Mouse (Mus musculus) stomach, embryonic 16.5 days (tissue): ENCODE data around the gene Vav1. TPM values are rescaled to one million over a fixed set of nuclear protein-coding genes. Genes with fewer than 3 reads are reported as not detected.

ENCODE experiments used
- ATAC-seq: fragments of 200-750 bp; cut with Nextera tagmentation; 2 replicates; pipeline ENCODE4 v1.8.0; 2017; ENCODE audit warnings: moderate number of reproducible peaks, moderate TSS enrichment; ENCODE audit not compliant: insufficient read depth, low FRiP score
- H3K27ac ChIP-seq: fragments of 300-500 bp; sonication (generic); 2 replicates; pipeline ENCODE4 v1.5.1; 2014; ENCODE audit warnings: low read length
- H3K27me3 ChIP-seq: fragments of 300-500 bp; sonication (generic); 2 replicates; pipeline ENCODE4 v1.6.1; 2014; ENCODE audit warnings: low read length, control low read depth, mixed read lengths; ENCODE audit not compliant: control insufficient read depth, insufficient read depth
- H3K36me3 ChIP-seq: fragments of 300-500 bp; sonication (generic); 2 replicates; pipeline ENCODE4 v1.6.1; 2014; ENCODE audit warnings: low read length; ENCODE audit not compliant: control insufficient read depth, insufficient read depth
- H3K4me1 ChIP-seq: fragments of 300-500 bp; sonication (generic); 2 replicates; pipeline ENCODE4 v1.6.1; 2014; ENCODE audit warnings: low read length, control low read depth, mixed read lengths; ENCODE audit not compliant: control insufficient read depth, insufficient read depth
- H3K4me2 ChIP-seq: fragments of 300-500 bp; sonication (generic); 2 replicates; pipeline ENCODE4 v1.6.1; 2014; ENCODE audit warnings: low read depth, low read length, mixed read lengths
- H3K4me3 ChIP-seq: fragments of 300-500 bp; sonication (generic); replicated peaks from 2 replicates; pipeline ENCODE4 v1.5.1; 2014; ENCODE audit warnings: mild to moderate bottlenecking, low read length
- H3K9ac ChIP-seq: fragments of 300-500 bp; sonication (generic); 2 replicates; pipeline ENCODE4 v1.6.1; 2014; ENCODE audit warnings: low read length
- H3K9me3 ChIP-seq: fragments of 300-500 bp; sonication (generic); replicated peaks from 2 replicates; pipeline ENCODE4 v1.6.1; 2016; ENCODE audit warnings: low read length, control low read depth; ENCODE audit not compliant: control insufficient read depth
- WGBS: fragments of 180-500 bp; shearing (Covaris S2); extraction: QIAGEN DNeasy Blood & Tissue Kit; methylation state at CpG from one replicate; pipeline ENCODE4 v1.1.7; 2014; 5-methylcytosine and 5-hydroxymethylcytosine counted together
- polyA plus RNA-seq: library from polyadenylated mRNA; unstranded; fragments of >200 nt; fragmentation: Nextera tagmentation; extraction: Ambion mirVana; gene quantifications from 2 replicates; pipeline ENCODE4 v1.2.1, GENCODE M21; 2015

Gene Vav1
- polyA plus RNA-seq, 1 experiment from 2014 or later, result 5.8 TPM

- 68% methylated on average over 4 of the region's 4 CpGs for WGBS
- H3K9me3 ChIP-seq, result no peaks in the 10 kb centered on the region
- no peak for ATAC-seq
- no peak overlapping the region for H3K4me3 ChIP-seq
- H3K4me2 ChIP-seq, result no peak overlapping the region
- H3K36me3 ChIP-seq, result no peaks in the 10 kb centered on the region
- H3K4me1 ChIP-seq, result no peaks in the 10 kb centered on the region
- H3K27me3 ChIP-seq, result no peaks in the 10 kb centered on the region
- no peak overlapping the region for H3K9ac ChIP-seq
- no peak overlapping the region for H3K27ac ChIP-seq
Observed at GRCm38 (mm10) chr17:57305593-57305992, 26.7 kb downstream of the Vav1 start.

GRCm38 (mm10) chr17:57307074-57307473 is 28.2 kb downstream of the Vav1 start:
- 69% methylated on average over 6 of the region's 6 CpGs for WGBS
- H3K27ac ChIP-seq, result no peak overlapping the region
- no peaks in the 10 kb centered on the region for H3K36me3 ChIP-seq
- H3K4me3 ChIP-seq, result no peak overlapping the region
- H3K27me3 ChIP-seq, result no peaks in the 10 kb centered on the region
- no peak for ATAC-seq
- H3K9me3 ChIP-seq, result no peaks in the 10 kb centered on the region
- H3K4me1 ChIP-seq, result no peaks in the 10 kb centered on the region
- H3K9ac ChIP-seq, result no peak overlapping the region
- H3K4me2 ChIP-seq, result no peak overlapping the region

GRCm38 (mm10) chr17:57311801-57312200 is 32.9 kb downstream of the Vav1 start:
- no peak overlapping the region for H3K27ac ChIP-seq

GRCm38 (mm10) chr17:57327615-57328014 is 48.7 kb downstream of the Vav1 start:
- WGBS, result 43% methylated on average over 8 of the region's 8 CpGs
- Histone ChIP-seq H3K9me3 (no peaks in the 10 kb centered on the region), H3K36me3 (no peaks in the 10 kb centered on the region), H3K4me3 (no peak overlapping the region), H3K4me2 (no peak overlapping the region), H3K27ac (no peak overlapping the region), H3K4me1 (no peaks in the 10 kb centered on the region), H3K27me3 (no peaks in the 10 kb centered on the region), H3K9ac (no peak overlapping the region)
- ATAC-seq, result no peak

More at GRCm38 (mm10) chr17:57311801-57312200, 32.9 kb downstream of the Vav1 start:
- H3K27me3 ChIP-seq, result no peaks in the 10 kb centered on the region
- H3K4me1 ChIP-seq, result no peaks in the 10 kb centered on the region
- no peaks in the 10 kb centered on the region for H3K9me3 ChIP-seq
- ATAC-seq, result peak; percentile 37; the same call in 1 of the 2 replicates
- no peak overlapping the region for H3K4me3 ChIP-seq
- 0 out of 2 replicates have a peak overlapping the region, but pooled peaks have one; percentile 13 for H3K4me2 ChIP-seq
- 37% methylated on average over 13 of the region's 13 CpGs for WGBS
- no peaks in the 10 kb centered on the region for H3K36me3 ChIP-seq
- H3K9ac ChIP-seq, result no peak overlapping the region

- no peak for ATAC-seq
- no peak overlapping the region for H3K9ac ChIP-seq
- H3K9me3 ChIP-seq, result no peaks in the 10 kb centered on the region
- H3K27me3 ChIP-seq, result no peaks in the 10 kb centered on the region
- no peaks in the 10 kb centered on the region for H3K36me3 ChIP-seq
- no peak overlapping the region for H3K27ac ChIP-seq
- H3K4me3 ChIP-seq, result no peak overlapping the region
- H3K4me2 ChIP-seq, result no peak overlapping the region
- WGBS, result 38% methylated on average over 5 of the region's 6 CpGs
- no peaks in the 10 kb centered on the region for H3K4me1 ChIP-seq
Observed at GRCm38 (mm10) chr17:57328944-57329343, 50.0 kb downstream of the Vav1 start.

GRCm38 (mm10) chr17:57330993-57331392 is 52.1 kb downstream of the Vav1 start:
- Histone ChIP-seq H3K9me3 (no peaks in the 10 kb centered on the region), H3K4me2 (no peak overlapping the region), H3K27me3 (no peaks in the 10 kb centered on the region), H3K9ac (no peak overlapping the region), H3K27ac (no peak overlapping the region), H3K4me1 (peaks cover 2% of the 10 kb centered on the region), H3K36me3 (no peaks in the 10 kb centered on the region), H3K4me3 (no peak overlapping the region)
- no peak for ATAC-seq
- 83% methylated on average over 8 of the region's 8 CpGs for WGBS

GRCm38 (mm10) chr17:57332241-57332640 is 53.3 kb downstream of the Vav1 start:
- Histone ChIP-seq H3K27me3 (no peaks in the 10 kb centered on the region), H3K4me3 (no peak overlapping the region), H3K9me3 (no peaks in the 10 kb centered on the region), H3K9ac (no peak overlapping the region), H3K27ac (no peak overlapping the region), H3K4me1 (peaks cover 3% of the 10 kb centered on the region), H3K4me2 (no peak overlapping the region), H3K36me3 (no peaks in the 10 kb centered on the region)
- ATAC-seq, result no peak
- 83% methylated on average over 4 of the region's 4 CpGs for WGBS

GRCm38 (mm10) chr17:57334001-57334760 is 55.3 kb downstream of the Vav1 start:
- Histone ChIP-seq H3K9me3 (no peaks in the 10 kb centered on the region), H3K27me3 (no peaks in the 10 kb centered on the region), H3K4me3 (no peak overlapping the region), H3K27ac (no peak overlapping the region), H3K36me3 (no peaks in the 10 kb centered on the region), H3K9ac (no peak overlapping the region), H3K4me1 (peaks cover 3% of the 10 kb centered on the region), H3K4me2 (peak overlapping the region; percentile 24; the same call in 1 of the 2 replicates)
- 61% methylated on average over 9 of the region's 9 CpGs for WGBS
- ATAC-seq, result no peak

GRCm38 (mm10) chr17:57334761-57335150 is 55.9 kb downstream of the Vav1 start:
- H3K36me3 ChIP-seq, result no peaks in the 10 kb centered on the region
- peaks cover 3% of the 10 kb centered on the region for H3K4me1 ChIP-seq
- H3K9ac ChIP-seq, result no peak overlapping the region
- ATAC-seq, result no peak; the same call in 1 of the 2 replicates
- H3K4me3 ChIP-seq, result no peak overlapping the region
- no peak overlapping the region for H3K27ac ChIP-seq
- no peaks in the 10 kb centered on the region for H3K9me3 ChIP-seq
- WGBS, result 6% methylated on average over 16 of the region's 16 CpGs
- H3K4me2 ChIP-seq, result peak overlapping the region; percentile 24; the same call in 1 of the 2 replicates
- no peaks in the 10 kb centered on the region for H3K27me3 ChIP-seq
